Mouse (Mus musculus) kidney, postnatal 25 days (tissue): ENCODE measurements at regions not wholly inside any gene's neighbourhood (a gene's known extent, or its start where the extent isn't known, plus 50 kb on each side); places are given as distances from the start of the nearest gene placed in this dataset.

Experiments used
- DNase-seq, 2 experiments: peaks; one replicate each; pipeline ENCODE4 v3.0.0; 2021; ENCODE audit warnings: mixed read lengths in 2 of 2

- DNase-seq = no peak
These were observed 284.3 kb downstream of the Efnb2 start for GRCm38 (mm10) chr8:8376791-8377190.

DNA sequence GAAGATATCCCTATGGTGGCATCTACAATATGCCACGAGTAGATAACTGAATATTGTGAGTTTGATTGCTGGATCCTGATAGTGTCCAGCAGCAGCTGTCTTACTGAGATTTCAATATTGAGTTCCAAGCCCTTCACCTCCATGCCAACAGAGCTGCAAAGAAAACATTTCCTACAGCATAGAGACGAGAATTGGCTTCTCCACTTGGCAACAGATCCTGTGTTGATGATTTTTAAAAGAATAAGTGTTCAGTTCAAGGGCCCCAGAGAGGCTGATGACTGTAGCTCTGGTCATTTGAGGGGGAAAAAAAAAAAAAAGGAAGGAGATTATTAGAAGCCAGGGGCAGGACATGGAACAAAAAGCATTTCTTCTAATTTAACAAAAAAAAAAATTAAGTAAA is 284.7 kb downstream of the Efnb2 start:
- DNase-seq = no peak

- DNase-seq = no peak
These were observed 293.7 kb downstream of the Efnb2 start for GRCm38 (mm10) chr8:8367282-8367871.

- DNase-seq = no peak
These were observed 299.0 kb downstream of the Efnb2 start for GRCm38 (mm10) chr8:8361941-8362537.

- no peak for DNase-seq
These were observed 300.5 kb downstream of the Efnb2 start for GRCm38 (mm10) chr8:8360586-8360985.

GRCm38 (mm10) chr8:8354977-8355376 is 306.1 kb downstream of the Efnb2 start:
- DNase-seq = no peak

- DNase-seq = no peak
These were observed 316.4 kb downstream of the Efnb2 start for GRCm38 (mm10) chr8:8344661-8345060.

GRCm38 (mm10) chr8:8335256-8335972 is 325.6 kb downstream of the Efnb2 start:
- no peak for DNase-seq

DNA sequence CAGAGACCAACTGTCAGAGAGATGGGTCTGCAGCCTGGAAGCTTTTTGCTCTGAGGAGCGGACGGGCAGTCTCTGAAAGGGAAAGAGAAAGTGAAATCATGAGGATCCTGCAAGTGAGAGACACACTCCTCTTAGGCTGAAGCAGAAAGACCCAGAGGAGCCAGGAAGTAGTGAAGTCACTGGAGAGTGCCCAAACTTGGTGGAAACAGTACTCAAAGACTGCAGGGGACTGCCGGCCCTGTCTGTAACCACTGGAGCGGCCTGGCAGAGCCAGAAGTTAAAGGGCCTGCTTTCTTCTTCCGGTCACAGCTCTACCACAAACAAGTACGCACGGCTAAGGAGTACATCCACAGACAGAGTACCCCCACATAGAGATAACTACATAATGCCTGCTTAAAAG is 326.5 kb downstream of the Efnb2 start:
- peak; percentile 19 to 47 for DNase-seq

DNA sequence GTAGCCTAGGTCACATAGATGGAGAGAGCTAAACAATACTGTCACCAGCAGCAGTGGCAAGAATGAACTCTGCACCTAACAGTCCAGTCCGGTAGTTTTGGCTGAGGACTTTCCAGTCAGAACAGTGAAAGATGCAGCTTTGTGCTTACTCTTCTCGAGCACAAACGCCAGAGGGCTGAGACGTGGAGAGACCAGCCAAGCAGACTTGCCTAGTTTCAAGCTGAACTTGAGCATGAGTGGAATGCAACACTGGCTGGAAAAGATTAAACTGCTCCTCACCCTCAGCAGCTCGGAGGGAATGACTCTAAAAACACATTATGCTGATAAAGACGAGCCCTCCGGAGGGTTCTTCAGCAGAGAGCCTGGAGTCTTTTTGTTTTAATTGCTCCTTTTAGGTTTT is 329.8 kb downstream of the Efnb2 start:
- DNase-seq = peak; percentile 38 to 45

GRCm38 (mm10) chr8:8328010-8328666 is 332.9 kb downstream of the Efnb2 start:
- peak; percentile 25 to 56 for DNase-seq

GRCm38 (mm10) chr8:8326066-8326834 is 334.8 kb downstream of the Efnb2 start:
- no peak for DNase-seq

GRCm38 (mm10) chr8:8325420-8325819 is 335.6 kb downstream of the Efnb2 start:
- no peak for DNase-seq

- DNase-seq = no peak
These were observed 336.5 kb downstream of the Efnb2 start for GRCm38 (mm10) chr8:8324520-8324919.

DNA sequence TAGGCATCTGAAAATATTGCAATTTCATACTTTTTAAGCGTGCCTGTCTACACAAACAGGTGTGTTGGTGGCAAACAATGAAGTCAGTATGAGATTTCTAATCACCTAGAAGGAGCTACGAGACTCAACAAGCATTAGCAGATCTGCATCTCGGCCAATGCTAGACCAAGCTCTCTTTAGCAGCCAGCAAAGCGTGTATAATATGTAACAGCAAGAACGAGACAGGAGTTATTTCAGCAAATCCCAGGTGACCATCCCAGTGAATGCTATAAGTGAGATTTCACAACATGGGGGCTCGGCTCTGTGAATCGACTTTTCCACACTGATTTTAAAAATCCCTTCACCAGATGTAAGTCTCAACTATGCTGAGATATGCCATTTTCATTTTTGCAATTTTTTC is 352.8 kb downstream of the Efnb2 start:
- no peak for DNase-seq

GRCm38 (mm10) chr8:8307487-8307886 is 353.6 kb downstream of the Efnb2 start:
- no peak for DNase-seq

DNA sequence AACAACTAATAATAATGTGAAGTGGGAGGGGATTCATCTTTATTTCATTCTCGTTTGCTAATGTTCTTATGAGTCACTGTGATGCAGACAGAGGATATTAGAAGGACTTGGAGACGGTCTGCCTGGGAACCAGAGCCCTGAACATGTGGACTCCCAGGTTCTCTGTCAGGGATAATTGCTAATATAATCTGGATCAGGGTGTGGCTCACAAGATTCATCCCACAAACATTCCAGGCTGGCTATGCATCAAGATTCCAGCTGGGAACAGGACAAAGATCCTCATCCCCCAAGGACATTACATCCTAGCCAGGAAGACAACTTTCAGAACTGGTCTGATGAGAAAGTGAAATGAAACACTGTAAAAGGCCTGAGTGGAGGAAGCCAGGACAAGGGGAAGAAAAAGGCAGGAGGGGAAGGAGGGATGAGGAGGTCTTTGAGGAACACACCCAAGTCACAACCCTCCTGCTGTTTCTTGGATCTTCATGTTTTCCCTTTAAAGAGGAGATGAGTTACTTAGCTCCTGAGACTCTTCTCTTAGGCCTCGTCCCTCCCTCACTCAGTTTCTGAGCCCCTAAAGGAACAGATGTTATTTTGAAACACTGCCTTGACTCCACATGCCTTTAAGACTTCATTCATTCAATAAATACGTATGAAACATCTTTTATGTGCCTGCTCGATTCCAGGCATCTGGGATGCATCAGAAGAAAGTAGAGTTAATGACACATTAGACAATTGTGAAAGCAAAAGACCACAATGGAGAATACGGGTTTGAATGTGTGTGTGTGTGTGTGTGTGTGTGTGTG is 360.9 kb downstream of the Efnb2 start:
- no peak for DNase-seq

DNA sequence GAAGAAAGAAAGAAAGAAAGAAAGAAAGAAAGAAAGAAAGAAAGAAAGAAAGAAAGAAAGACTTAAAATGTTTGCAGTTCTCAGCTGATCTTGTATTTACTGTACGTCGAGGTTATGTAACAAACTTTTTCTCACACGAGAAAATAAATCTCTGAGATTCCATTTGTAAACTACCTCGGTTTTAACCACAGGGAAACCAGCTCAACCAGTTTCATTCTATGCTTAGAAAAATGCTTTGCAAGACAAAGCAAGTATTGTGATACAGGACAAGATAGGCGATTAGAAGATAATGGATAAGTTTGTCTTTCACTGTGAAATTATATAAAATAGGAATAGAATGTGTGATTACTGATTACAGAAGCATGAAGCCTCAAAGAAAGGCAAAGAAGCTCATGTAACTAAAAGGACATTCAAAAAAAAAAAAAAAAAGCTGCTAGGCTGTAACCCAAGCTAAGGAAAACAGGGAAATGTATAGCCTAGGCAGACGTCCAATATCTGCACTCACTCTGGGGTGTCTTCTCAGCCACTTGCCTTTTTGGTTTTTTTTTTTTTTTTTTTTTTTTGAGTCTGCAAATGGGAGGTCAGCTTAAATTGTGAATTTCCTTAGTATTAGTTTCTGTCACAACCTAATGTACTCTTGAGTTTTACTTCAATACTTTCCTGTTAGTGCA is 368.3 kb downstream of the Efnb2 start:
- no peak for DNase-seq

- DNase-seq = no peak
These were observed 375.2 kb downstream of the Efnb2 start for GRCm38 (mm10) chr8:8285876-8286275.

DNA sequence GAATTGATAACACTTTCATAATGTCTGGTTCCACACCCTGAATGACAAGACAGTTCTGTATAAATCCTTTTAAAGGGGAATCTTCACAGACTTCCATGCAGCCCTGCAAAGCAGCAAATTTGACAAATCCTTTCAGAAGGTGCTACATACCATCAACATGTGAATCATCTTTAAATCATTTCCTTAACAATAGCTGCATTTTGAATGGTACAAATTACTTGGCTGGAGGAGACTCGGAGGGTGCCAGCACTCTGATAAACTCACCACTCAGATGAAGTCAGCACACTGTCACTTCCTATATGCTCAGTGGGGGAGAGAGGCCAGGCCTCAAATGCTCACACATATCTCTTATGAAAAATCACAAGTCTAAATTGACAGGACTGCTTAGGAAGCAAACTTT is 386.1 kb downstream of the Efnb2 start:
- DNase-seq = no peak

GRCm38 (mm10) chr8:8274211-8274641 is 386.8 kb downstream of the Efnb2 start:
- no peak for DNase-seq

- no peak for DNase-seq
These were observed 402.2 kb downstream of the Efnb2 start for GRCm38 (mm10) chr8:8258855-8259254.
